Mouse (Mus musculus): Measurements from ENCODE around the gene Sult3a2. TPM values are rescaled to one million over a fixed set of nuclear protein-coding genes. Genes with fewer than 3 reads are reported as not detected.
"Not testable (repeated sequence)": the region's sequence is repeated elsewhere in the genome, so short reads cannot be mapped to it uniquely, and the experiment has no call there.

The Sult3a2 gene
- polyA plus RNA-seq (2012; ENCODE audit: insufficient read depth, low replicate concordance): not detected in 2 replicates

- Histone ChIP-seq H3K36me3 (replicated peaks; ENCODE audit: low read length) (no peaks in the 10 kb centered on the region), H3K4me3 (replicated peaks) (no peak within 1 kb of the TSS), H3K4me1 (no peaks in the 10 kb centered on the region), H3K27me3 (replicated peaks) (no peaks in the 10 kb centered on the region), H3K9me3 (no peaks in the 10 kb centered on the region; the same call in 1 of the 2 replicates)
- TF ChIP-seq GATA1 (IDR thresholded peaks at IDR 0.05; ENCODE audit: borderline replicate concordance, low read length) (no peak), FLI1 (IDR thresholded peaks at IDR 0.05; ENCODE audit: low read length) (no peak)
These were observed at the start of gene Sult3a2 for GRCm38 (mm10) chr10:33786604-33787003. Gene Sult3a2 (minus strand): TSS chr10:33786704.

- no peaks in the 10 kb centered on the region for H3K27me3 ChIP-seq (replicated peaks)
- no peaks in the 10 kb centered on the region for H3K36me3 ChIP-seq (replicated peaks; ENCODE audit: low read length)
- peaks cover 2% of the 10 kb centered on the region; the same call in 1 of the 2 replicates for H3K9me3 ChIP-seq
- H3K4me1 ChIP-seq: no peaks in the 10 kb centered on the region
- no peak overlapping the region for H3K4me3 ChIP-seq (replicated peaks)
- TF ChIP-seq GATA1 (IDR thresholded peaks at IDR 0.05; ENCODE audit: borderline replicate concordance, low read length) (no peak), FLI1 (IDR thresholded peaks at IDR 0.05; ENCODE audit: low read length) (no peak)
These were observed 34.4 kb upstream of the Sult3a2 start for GRCm38 (mm10) chr10:33820892-33821291.

- Histone ChIP-seq H3K36me3 (replicated peaks; ENCODE audit: low read length) (no peaks in the 10 kb centered on the region), H3K9me3 (peaks cover 2% of the 10 kb centered on the region; the same call in 1 of the 2 replicates), H3K4me1 (no peaks in the 10 kb centered on the region), H3K4me3 (replicated peaks) (no peak overlapping the region), H3K27me3 (replicated peaks) (no peaks in the 10 kb centered on the region)
- TF ChIP-seq GATA1 (IDR thresholded peaks at IDR 0.05; ENCODE audit: borderline replicate concordance, low read length) (no peak), FLI1 (IDR thresholded peaks at IDR 0.05; ENCODE audit: low read length) (no peak)
These were observed 30.4 kb upstream of the Sult3a2 start for GRCm38 (mm10) chr10:33816923-33817322.

- Histone ChIP-seq H3K27me3 (replicated peaks) (no peaks in the 10 kb centered on the region), H3K4me1 (no peaks in the 10 kb centered on the region), H3K9me3 (peaks cover 8% of the 10 kb centered on the region), H3K4me3 (replicated peaks) (no peak overlapping the region), H3K36me3 (replicated peaks; ENCODE audit: low read length) (no peaks in the 10 kb centered on the region)
- TF ChIP-seq GATA1 (IDR thresholded peaks at IDR 0.05; ENCODE audit: borderline replicate concordance, low read length) (no peak), FLI1 (IDR thresholded peaks at IDR 0.05; ENCODE audit: low read length) (no peak)
These were observed 27.8 kb upstream of the Sult3a2 start for GRCm38 (mm10) chr10:33814266-33814665.

- Histone ChIP-seq H3K27me3 (replicated peaks) (no peaks in the 10 kb centered on the region), H3K4me1 (no peaks in the 10 kb centered on the region), H3K9me3 (peaks cover 8% of the 10 kb centered on the region), H3K36me3 (replicated peaks; ENCODE audit: low read length) (no peaks in the 10 kb centered on the region), H3K4me3 (replicated peaks) (no peak overlapping the region)
- no peak for TF ChIP-seq FLI1 (IDR thresholded peaks at IDR 0.05; ENCODE audit: low read length)
- no peak for TF ChIP-seq GATA1 (IDR thresholded peaks at IDR 0.05; ENCODE audit: borderline replicate concordance, low read length)
These were observed 25.3 kb upstream of the Sult3a2 start for GRCm38 (mm10) chr10:33811807-33812206.

GRCm38 (mm10) chr10:33797221-33797949, 10.9 kb upstream of the Sult3a2 start:
- not testable (repeated sequence) for H3K36me3 ChIP-seq (replicated peaks; ENCODE audit: low read length); H3K4me1 ChIP-seq; H3K27me3 ChIP-seq (replicated peaks); H3K9me3 ChIP-seq; H3K4me3 ChIP-seq (replicated peaks)

- H3K4me1 ChIP-seq; H3K27me3 ChIP-seq (replicated peaks); H3K36me3 ChIP-seq (replicated peaks; ENCODE audit: low read length); H3K9me3 ChIP-seq; H3K4me3 ChIP-seq (replicated peaks): not testable (repeated sequence)
These were observed 9.9 kb upstream of the Sult3a2 start for GRCm38 (mm10) chr10:33796269-33796915.

- H3K4me3 ChIP-seq (replicated peaks); H3K27me3 ChIP-seq (replicated peaks); H3K9me3 ChIP-seq; H3K36me3 ChIP-seq (replicated peaks; ENCODE audit: low read length); H3K4me1 ChIP-seq: not testable (repeated sequence)
These were observed 5.7 kb upstream of the Sult3a2 start for GRCm38 (mm10) chr10:33792166-33792565.

GRCm38 (mm10) chr10:33787541-33787940, 1.0 kb upstream of the Sult3a2 start:
- Histone ChIP-seq H3K4me1 (no peaks in the 10 kb centered on the region), H3K9me3 (no peaks in the 10 kb centered on the region; the same call in 1 of the 2 replicates), H3K27me3 (replicated peaks) (no peaks in the 10 kb centered on the region), H3K4me3 (replicated peaks) (no peak overlapping the region), H3K36me3 (replicated peaks; ENCODE audit: low read length) (no peaks in the 10 kb centered on the region)
- TF ChIP-seq FLI1 (IDR thresholded peaks at IDR 0.05; ENCODE audit: low read length) (no peak), GATA1 (IDR thresholded peaks at IDR 0.05; ENCODE audit: borderline replicate concordance, low read length) (no peak)

- not testable (repeated sequence) for H3K36me3 ChIP-seq (replicated peaks; ENCODE audit: low read length); H3K4me3 ChIP-seq (replicated peaks); H3K4me1 ChIP-seq; H3K27me3 ChIP-seq (replicated peaks)
- H3K9me3 ChIP-seq: peaks cover 34% of the 10 kb centered on the region
These were observed 51.3 kb downstream of the Sult3a2 start for GRCm38 (mm10) chr10:33735251-33735650.

- TF ChIP-seq GATA1 (IDR thresholded peaks at IDR 0.05; ENCODE audit: borderline replicate concordance, low read length) (no peak), FLI1 (IDR thresholded peaks at IDR 0.05; ENCODE audit: low read length) (no peak)
- H3K36me3 ChIP-seq (replicated peaks; ENCODE audit: low read length): no peaks in the 10 kb centered on the region
- H3K4me3 ChIP-seq (replicated peaks): no peak overlapping the region
- H3K9me3 ChIP-seq: peaks cover 33% of the 10 kb centered on the region
- no peaks in the 10 kb centered on the region for H3K4me1 ChIP-seq
- H3K27me3 ChIP-seq (replicated peaks): no peaks in the 10 kb centered on the region
These were observed 53.3 kb downstream of the Sult3a2 start for GRCm38 (mm10) chr10:33733241-33733640.

Measured in megakaryocyte, embryonic 14.5 days (primary cell).